Mouse (Mus musculus): ENCODE measurements around the gene Telo2. TPM values are rescaled to one million over a fixed set of nuclear protein-coding genes. Genes with fewer than 3 reads are reported as not detected.

The Telo2 gene
- total RNA-seq, 2 experiments from 2014 or later = 5.8 to 5.9 TPM

DNA sequence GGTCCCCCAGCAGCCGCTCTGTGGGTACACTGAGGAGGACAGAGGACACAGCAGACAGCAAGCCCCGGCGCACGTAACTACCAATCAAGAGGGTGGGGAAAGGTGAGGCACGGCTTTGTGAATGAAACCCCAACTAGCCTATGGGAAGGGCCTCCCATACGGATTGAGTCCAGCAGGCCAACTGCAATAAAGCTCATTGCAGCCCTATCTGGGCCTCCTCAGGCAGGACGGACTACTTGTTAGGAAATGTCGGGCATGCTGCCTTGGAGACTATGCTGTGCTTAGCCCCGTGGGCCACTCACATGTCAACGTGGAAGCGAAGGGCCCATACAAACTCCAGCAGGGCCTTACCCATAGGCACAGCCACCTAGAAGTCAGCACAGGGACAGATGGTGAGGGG lies 14.4 kb downstream of the Telo2 start:
- no peak for DNase-seq

DNA sequence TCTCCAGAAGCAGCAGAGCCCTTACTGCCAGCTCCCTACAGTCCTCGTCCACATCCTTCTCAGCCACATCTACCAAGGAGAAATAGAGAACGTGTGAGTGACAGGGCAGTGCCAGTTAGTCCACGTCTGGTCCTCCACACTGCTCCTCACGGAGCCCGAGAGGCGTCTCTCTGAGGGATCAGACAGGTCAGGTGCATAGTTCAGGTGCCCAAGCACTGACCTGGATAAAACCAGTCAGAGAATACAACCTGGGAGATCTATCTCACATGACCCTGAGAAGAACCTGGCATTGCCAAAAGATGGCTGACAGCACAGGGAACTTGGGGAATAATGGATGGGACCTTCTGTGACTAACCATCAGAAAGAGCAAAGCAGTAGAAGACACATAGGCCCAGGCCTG lies 15.7 kb downstream of the Telo2 start:
- DNase-seq = no peak

DNA sequence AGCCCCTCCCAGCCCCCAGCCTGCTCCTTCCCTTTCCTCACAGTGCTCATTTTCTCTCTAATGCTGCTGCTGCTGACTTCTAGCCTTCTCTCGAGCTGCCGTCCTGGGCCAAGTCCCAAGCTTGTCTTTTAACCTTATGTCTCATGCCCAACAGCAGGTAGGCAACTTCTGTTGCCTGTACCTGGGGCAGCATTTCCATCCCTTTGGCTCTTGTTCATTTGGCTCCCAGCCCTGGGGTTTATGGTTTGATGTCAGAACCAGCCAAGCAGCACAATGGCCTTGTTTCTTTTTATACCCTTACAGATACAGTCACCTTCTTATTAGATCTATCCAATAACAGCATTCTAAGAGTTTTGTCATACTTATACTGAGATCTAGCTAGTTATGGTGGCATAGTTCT lies 19.5 kb downstream of the Telo2 start:
- no peak for DNase-seq

DNA sequence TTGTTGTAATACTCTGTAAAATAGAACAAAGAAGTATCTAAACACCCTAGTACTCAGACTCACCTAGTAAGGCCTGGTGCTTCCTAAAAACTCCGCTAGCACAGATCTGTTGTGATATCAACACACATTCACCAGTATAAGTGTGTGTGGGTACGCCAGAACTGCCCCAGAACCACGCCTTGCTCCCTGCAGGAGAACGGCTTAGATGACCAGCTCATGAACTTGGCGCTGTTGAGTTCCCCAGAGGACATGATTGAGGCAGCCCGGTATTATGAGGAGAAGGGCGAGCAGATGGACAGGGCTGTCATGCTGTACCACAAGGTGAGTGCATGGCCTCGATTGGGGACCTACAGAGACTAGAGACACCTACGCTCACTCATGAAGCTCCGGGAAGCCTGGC lies 25.3 kb downstream of the Telo2 start:
- DNase-seq = no peak

DNA sequence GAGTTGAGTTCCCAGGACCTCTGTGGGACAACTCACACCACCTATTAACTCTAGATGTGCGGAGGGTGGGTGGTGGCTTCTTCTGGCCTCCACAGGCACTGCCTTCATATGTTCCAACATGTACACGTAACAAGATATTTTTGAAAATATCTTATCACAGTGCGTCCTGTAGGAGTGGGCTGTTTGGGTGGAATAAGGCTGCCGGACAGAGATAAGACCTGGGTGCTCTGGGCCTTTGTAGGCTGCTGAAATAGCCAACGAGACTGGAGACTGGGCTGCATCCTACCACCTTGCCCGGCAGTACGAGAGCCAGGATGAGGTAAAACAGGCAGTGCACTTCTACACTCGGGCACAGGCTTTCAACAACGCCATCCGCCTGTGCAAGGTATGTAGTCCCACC lies 26.6 kb downstream of the Telo2 start:
- no peak for DNase-seq

DNA sequence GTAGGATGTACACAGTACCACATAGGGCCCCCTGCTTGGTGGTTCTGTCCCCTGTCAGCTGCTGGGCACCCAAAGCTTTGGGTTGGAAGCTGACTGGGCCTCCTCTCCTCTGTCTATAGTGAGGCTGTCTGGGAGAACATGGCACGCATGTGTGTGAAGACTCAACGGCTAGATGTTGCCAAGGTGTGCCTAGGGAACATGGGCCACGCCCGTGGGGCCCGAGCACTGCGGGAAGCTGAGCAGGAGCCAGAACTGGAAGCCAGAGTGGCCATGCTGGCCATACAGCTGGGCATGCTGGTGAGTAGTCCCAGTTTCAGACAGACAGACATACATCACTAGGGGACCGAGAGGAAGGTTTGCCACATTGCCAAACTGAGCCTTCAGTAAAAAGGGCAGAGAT lies 29.0 kb downstream of the Telo2 start:
- no peak for DNase-seq

DNA sequence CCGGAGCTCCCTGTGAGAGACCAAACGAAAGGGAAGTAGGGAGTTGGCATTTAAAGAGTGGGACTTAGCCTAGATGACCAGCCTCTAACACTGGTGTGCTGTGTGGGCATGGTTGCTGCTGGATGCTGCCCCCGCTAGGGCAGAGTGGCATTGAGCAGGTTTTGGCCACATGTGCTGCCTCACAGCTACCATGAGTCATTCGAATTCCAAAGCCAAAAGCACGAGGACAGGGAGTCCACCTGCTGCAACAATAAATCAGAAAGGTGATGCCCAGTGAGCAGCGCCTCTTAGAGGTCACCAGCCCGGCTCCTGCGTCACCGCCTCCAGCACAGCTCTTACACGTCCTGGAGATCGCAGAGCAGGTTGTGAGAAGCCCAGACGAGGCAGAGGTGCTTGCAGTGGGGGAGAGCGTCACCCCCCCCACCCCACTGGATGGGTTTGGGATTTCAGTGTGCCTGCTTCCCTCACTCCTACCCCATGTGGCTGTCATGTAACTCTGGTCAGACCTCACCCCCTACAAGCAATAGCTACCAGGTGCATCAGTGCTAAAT lies 30.9 kb downstream of the Telo2 start:
- peak; percentile 78 for DNase-seq

DNA sequence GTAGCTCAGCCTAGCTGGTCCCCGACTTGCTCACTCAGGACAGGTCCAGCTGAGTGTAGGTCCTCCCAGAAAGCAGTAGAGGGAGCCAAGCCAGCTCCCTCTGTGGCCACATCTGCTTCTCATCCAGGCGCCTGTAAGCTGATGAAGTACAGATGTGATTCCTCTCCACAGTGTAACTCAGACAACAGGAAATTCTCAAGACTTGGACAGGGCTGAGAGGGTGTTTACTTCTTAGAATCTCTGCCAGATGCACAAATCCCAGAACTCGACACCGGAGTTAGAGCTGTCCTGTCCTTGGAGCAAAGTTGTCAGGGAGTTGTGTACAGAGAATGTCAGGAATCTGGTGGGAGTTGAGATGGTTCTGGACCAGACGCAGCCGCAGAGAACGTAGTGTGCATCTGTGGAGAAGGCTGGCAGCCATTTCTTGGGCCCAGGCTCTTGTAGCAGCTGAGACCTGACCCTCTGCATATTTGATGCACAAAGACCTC lies 32.3 kb downstream of the Telo2 start, which contains the start of gene Tmem204:
Tmem204 (minus strand) TSS at position 148 of the 488 bp plus-strand sequence.
- DNase-seq = peak; percentile 85

DNA sequence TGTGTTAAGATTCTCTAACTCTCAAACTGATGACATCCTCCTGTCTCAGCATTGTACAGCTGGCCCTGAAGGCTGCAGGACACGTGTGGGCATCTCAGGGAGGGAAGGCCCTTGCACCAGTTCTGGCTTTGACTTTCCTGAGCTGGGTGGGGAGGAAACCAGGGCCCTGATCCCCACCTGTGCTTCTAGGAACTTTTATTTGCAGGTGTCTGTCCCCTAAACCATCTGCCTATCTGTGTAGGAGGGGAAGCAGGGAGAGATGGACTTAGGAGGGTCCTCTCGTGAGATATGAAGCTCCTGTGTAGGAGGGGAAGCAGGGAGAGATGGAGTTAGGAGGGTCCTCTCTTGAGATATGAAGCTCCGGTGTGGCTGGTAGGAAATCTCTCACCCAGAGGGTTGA lies 32.9 kb downstream of the Telo2 start:
- no peak for DNase-seq

DNA sequence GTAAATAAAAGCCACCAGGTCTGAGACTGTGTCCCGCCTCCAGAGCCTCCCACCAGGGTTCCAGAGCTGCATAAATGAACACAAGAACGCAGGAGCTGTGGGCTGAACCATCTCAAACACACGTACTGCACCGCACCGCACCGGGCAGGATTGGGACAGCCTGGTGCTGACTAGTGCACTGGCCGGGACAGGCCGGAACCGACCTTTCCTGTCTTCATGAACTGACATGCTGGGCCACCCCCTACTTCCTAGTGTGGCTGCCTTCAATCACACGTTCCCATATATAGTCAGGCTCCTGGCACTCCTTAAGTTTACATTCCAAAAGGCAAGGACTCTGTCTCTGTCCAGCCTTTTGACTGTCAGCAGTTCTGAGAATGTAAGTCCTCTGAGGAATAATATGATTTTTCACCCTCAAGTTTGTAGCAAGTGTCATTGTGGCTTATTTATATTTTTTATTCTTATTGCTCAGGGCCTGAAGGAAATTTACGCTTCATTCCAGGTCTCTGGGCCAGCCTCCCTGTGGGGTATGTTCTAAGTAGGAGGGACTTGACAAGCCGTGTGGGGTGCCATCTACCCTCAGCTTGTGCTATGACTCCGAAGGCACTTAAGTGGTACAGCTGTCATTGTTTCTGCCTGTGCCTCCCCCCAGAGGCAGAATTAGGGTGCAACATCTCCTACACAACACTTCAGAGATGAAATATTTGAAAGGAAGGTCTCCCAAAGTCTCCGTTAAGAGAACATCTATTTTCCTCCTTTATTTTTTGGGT lies 33.5 kb downstream of the Telo2 start:
- DNase-seq = no peak

DNA sequence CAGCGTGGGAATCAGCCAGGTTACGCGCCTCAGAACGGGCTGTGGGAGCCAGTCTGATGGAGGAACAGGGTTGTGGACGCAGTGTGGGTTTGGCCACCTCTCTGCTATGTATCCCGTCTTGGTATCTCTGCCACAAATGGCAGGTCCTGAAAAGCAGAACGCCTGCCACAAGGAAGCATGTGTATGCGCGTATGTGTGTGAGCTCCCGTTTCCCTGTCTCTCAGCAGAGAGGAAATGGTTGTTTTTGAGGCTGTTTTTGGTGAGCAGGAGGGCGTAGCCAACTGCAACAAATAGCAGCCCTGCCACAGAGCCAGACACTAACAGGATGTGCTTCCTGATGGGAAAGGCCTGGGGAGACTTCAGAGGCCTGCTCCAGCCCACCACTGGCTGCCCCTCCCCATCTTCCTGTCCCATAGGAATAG lies 34.8 kb downstream of the Telo2 start:
- DNase-seq = peak; percentile 65

DNA sequence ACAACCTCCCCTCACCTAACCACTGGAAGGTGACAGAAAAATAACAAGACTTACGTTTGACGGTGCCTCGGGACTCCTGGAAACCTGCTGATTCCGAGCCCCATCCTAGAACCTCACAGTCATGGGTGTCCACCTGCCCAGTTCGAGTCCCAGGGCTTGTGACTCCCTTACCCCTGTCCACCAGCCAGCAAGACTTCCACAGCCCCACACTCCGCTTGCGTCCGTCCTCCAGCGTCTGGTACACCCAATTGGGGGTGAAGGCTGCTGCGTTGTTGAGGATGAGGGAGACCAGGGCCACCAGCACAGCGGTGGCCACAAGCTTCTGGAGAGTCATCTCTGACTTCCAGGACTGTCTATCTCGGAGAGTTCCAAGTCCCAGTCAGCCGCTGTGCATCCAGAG lies 35.6 kb downstream of the Telo2 start:
- no peak for DNase-seq

DNA sequence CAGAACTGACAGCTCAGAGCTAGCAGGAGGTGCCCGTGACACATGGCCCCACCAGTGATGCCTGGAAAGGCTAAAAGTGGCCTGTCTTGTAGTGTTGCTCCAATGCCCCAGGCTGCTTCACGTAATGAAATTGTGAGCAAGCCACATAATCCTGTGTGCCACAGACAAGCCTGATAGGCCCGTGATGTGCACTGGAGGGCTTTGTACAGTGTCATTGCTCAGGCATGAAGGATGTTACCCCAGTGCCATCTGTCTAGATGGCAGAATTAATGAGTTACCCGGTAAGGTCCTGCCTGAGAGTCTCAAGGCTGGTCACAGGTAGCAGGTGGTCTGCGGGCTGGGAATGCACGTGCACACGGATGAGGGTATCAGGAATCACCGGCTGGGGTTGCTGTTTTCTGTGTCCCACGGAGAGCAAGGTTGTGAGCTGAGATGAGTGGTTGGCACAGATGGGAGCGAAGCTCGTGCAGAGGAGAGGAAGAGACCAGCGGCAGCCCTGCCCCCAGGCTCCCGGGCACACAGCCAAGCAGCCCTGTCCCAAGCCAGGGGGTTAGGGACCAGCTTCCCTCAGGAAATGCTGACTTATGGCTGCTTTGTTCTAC lies 37.9 kb downstream of the Telo2 start:
- peak; percentile 68 for DNase-seq

DNA sequence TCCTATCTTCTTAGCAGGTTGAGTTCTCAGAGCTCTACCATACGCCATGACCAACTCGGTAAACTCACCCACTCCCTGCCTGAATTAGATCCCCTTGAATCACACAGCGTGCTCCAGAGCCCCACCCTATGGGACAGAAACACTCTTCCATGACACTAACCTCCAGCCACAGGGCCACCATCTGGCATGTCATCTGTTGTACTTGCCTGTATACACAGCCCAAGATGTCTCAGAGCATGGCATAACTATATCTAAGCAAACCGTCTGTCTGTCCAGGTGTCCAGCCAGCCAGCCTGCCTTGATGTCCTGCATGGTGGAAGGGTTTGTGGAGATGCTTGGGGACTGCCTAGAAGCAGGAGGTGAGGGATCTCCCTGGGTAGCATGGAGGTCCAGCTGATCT lies 38.9 kb downstream of the Telo2 start:
- DNase-seq = no peak

DNA sequence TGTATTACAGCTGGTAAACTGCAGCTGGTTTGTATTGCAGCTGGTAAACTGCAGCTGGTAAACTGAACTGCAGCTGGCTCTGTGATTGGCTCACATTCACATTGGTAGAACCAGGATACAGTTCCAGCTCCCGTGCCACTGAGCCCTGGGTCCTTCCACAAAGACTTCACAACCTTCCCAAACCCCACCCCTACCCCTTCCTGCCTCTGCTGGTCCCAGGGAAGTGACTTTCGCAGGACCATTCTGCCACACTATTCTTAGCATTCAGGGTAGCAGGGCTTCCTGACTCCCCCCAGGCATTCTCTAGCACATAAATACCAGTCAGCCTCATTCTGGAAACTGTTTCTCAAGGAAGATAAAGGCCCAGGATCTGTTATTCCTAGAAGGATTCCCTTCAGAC lies 47.1 kb downstream of the Telo2 start:
- DNase-seq = no peak

DNA sequence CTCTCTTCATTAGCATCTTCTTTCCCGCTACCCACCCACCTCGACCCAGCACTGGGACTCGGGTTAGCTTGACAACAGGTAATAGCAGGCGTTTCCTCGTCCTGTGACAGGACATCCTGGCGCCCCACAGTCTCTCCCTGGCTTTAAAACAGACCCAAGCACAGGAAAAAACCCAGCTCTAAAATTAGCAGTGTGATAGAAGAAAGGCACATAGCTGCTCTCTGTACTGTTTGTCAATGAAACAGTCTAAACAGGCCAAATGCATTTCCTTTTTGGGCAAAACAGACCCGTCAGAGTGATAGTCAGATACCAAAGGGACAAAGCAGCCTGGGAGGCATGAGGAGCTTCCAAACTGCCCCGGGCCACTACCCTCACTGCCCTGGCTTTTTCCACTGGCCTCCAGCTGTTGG lies 48.3 kb downstream of the Telo2 start:
- peak; percentile 31 for DNase-seq

DNA sequence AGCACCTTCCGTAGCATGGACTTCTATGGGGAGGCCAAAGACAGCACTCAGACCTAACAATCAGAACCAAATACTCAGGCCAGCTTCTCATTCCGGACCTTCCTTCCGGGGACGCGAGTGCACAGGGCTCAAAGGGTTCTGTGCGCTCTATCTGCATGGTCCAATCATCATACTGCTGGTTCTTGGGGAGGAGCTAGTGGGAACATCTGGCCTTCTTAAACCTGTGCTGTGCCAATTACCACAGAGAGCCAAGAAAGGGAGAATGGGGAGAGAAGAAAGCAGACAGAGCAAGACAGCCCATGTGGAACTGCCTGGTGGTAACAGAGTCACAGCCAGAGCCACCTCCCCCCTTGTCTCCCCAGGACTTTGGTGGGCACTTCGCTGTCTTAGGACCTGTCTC lies 49.2 kb downstream of the Telo2 start:
- no peak for DNase-seq

DNA sequence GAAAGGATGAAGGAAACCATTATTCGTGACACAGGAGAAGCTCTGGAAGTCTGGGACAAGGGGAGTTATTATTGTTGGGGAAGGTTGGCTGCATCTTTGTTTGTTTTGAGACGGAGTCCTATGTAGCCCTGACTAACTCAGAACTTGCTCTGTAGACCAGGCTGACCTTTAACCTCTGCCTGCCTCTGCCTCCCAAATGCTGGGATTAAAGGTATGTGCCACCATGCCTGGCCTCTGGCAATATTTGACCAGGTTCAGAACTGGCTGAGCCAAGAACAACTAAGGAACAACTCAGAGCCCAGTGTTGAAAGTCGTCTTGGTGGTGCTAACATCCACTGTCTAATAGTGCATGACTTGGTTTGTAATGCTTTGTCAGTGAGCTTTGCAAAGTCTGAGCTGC lies 50.6 kb downstream of the Telo2 start:
- no peak for DNase-seq

DNA sequence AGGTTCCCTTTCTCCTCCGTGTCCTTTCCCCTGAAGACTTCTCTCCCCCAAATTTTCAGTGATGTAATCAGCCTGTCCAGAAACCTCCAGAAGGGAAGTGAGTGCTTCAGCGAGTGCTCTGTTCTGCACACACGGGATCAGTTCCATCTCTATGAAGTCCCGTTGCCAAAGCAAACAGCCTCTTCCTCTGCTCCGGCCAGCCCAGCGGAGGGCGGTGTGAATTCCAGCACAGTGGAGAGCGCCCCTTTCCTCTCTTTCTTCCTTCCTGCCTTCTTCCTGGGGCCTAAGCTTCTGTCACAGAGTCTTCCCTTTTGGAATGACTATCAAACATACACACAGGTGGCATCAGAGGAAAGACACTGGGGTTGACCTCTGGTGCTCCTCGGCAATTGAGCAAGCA lies 51.4 kb downstream of the Telo2 start:
- DNase-seq = peak; percentile 78

DNA sequence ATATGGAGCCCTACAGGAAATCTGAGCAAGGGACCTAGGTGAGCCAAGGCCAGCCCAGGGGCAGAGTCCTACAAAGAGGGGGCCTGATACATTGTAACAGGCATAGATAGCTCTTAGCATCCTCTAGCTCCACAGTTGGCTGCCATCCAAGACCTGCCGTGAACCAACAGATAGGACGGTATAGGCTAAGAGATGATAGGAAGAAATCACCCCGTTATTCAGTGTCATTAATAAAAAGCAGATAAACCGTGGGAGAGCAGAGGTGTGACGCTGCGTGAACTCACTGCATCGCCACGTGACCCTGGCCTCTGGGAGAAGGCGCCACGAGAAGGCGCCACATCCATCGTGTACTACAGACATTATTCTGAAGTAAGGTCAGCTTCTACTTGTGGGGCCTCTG lies 51.9 kb downstream of the Telo2 start:
- DNase-seq = no peak

DNA sequence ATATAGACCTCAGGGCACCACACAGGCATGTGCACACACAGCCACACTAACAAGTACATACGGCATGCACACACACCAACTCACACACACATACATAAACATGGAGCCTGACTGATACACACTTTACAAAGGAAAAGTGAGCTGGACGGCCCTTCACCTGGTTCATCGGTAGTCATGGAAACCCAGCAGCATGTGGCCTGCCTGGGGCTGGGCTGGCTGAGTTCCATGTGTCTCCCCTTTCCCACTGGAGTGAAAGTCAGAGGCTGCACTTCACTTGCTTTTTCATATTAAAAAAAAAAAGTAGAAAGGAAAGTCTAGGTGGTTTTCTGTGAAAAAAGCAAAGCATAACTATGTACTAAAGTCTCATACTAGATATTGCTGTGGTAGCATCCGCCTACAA lies 52.5 kb downstream of the Telo2 start:
- DNase-seq = no peak

DNA sequence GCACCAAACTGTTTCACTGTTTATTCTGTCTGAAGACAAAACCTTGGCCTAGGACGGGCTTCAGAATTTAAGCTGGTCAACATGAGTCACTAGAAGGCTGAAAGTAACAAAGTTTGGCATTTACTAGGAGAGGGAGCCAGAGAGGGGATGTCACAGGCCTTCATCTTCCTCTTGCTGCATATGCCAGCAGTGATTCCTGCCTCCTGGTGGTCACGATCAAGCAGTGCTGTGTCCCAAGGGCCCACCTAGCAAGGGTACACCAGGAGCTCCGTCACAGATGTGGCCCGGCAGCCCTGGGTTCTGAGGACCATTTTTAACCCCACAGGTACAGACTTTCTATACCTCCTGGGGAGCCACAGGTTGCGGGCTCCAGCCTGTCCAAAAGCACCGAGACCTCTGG lies 58.7 kb downstream of the Telo2 start:
- DNase-seq = no peak

DNA sequence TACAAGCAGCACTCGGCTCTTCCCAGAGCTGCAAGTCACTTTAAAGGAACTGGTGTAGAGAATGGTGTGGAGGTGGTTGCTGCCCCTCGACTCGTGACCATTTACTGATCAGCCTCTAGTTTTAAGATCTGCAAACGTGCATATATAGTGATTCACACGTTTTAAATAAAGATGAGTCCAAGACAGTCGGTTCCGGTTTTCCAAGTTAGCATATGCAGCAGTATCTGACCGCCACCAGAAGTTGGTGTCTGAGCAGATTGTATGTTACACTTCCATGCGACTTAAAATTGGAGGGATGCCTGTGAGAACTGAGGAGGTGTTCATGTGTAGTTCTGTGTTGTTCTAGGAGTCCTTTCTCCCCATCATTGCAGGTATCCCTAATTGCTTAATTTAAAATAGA lies 62.5 kb downstream of the Telo2 start:
- no peak for DNase-seq
